ENCODE assay signal across 1 mouse cellular context in the genomic region with DNA sequence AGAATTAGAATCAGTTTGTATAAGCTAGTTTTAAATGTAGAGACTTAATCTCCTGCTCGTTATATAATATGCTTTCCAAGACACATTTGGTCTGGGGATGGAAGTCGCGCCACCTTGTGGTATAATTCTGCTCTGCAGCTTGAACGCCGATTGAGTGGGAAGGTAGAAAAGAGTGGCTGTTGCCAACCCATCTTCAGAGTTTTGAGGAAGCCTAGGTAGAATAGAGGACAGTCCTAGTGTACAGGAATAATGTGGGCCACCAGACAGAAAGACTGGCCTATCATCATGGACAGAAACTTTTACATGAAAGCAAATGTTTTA.
TF ChIP-seq lines count a peak whose summit lies in the region.

No protein-coding gene starts in this region.

TF ChIP-seq in MEL, 35 proteins besides CTCF, POLR2A, EP300 and RAD21:
- TF ChIP-seq ZC3H11A (IDR thresholded peaks at IDR 0.05; ENCODE audit: low read depth, low read length): peak; percentile 35
- TF ChIP-seq ZMIZ1 (IDR thresholded peaks at IDR 0.05; ENCODE audit: low read depth, low read length): no peak
- no peak for TF ChIP-seq KAT2A (conservative IDR thresholded peaks at IDR 0.05; ENCODE audit: low read depth, low read length)
- peak; percentile 75 for TF ChIP-seq SMC3 (IDR thresholded peaks at IDR 0.05; ENCODE audit: low read depth, low read length)
- TF ChIP-seq E2F4 (IDR thresholded peaks at IDR 0.05; ENCODE audit: borderline replicate concordance, low read depth, low read length): no peak
- TF ChIP-seq USF1 (IDR thresholded peaks at IDR 0.05; ENCODE audit: low read depth, low read length): no peak
- no peak for TF ChIP-seq MAX (IDR thresholded peaks at IDR 0.05; ENCODE audit: low read length)
- TF ChIP-seq ETS1 (IDR thresholded peaks at IDR 0.05; ENCODE audit: low read depth, low read length): 0 out of 2 replicates have a peak, but pooled peaks have one; percentile 10
TF ChIP-seq in MEL: peak in this region for 3.
